Mouse (Mus musculus) fibroblast of lung, adult 2 months (primary cell): ENCODE results near the gene Zbtb49.
A peak's percentile ranks its signal among the peaks of the same experiment; 100 is the strongest.

Experiments used
- DNase-seq: peaks from one replicate; pipeline ENCODE4 v3.0.0-alpha.2; 2011; ENCODE audit warnings: low read depth

Gene Zbtb49

GRCm38 (mm10) chr5:38220328-38220912 is at the start of gene Zbtb49, which contains the start of gene Lyar:
Zbtb49 (minus strand) TSS chr5:38220457.
Lyar (plus strand) TSS chr5:38220470.
- peak; percentile 57 for DNase-seq

GRCm38 (mm10) chr5:38260107-38260682 is 39.9 kb upstream of the Zbtb49 start, which contains the start of gene Tmem128:
Tmem128 (plus strand) TSS chr5:38260185.
- peak; percentile 20 for DNase-seq

GRCm38 (mm10) chr5:38259455-38260106 is 39.3 kb upstream of the Zbtb49 start:
- no peak for DNase-seq

- DNase-seq, result no peak
Observed at GRCm38 (mm10) chr5:38258773-38259146, 38.5 kb upstream of the Zbtb49 start.

- no peak for DNase-seq
Observed at GRCm38 (mm10) chr5:38258034-38258772, 37.9 kb upstream of the Zbtb49 start.

GRCm38 (mm10) chr5:38256551-38256950 is 36.3 kb upstream of the Zbtb49 start:
- DNase-seq, result no peak

GRCm38 (mm10) chr5:38255644-38256043 is 35.4 kb upstream of the Zbtb49 start:
- DNase-seq, result no peak

- DNase-seq, result no peak
Observed at GRCm38 (mm10) chr5:38255195-38255594, 34.9 kb upstream of the Zbtb49 start.

GRCm38 (mm10) chr5:38241966-38242365 is 21.7 kb upstream of the Zbtb49 start:
- DNase-seq, result no peak

- DNase-seq, result no peak
Observed at GRCm38 (mm10) chr5:38241473-38241834, 21.2 kb upstream of the Zbtb49 start.

GRCm38 (mm10) chr5:38240727-38241472 is 20.6 kb upstream of the Zbtb49 start:
- DNase-seq, result no peak

- DNase-seq, result no peak
Observed at GRCm38 (mm10) chr5:38236627-38237026, 16.4 kb upstream of the Zbtb49 start.

- peak; percentile 0 for DNase-seq
Observed at GRCm38 (mm10) chr5:38235422-38235821, 15.2 kb upstream of the Zbtb49 start.

- no peak for DNase-seq
Observed at GRCm38 (mm10) chr5:38219771-38220307, 418 bp downstream of the Zbtb49 start.

GRCm38 (mm10) chr5:38213009-38213408 is 7.2 kb downstream of the Zbtb49 start:
- DNase-seq, result no peak

- DNase-seq, result no peak
Observed at GRCm38 (mm10) chr5:38211691-38212090, 8.6 kb downstream of the Zbtb49 start.

GRCm38 (mm10) chr5:38208985-38209384 is 11.3 kb downstream of the Zbtb49 start:
- no peak for DNase-seq

- DNase-seq, result no peak
Observed at GRCm38 (mm10) chr5:38205303-38205726, 14.9 kb downstream of the Zbtb49 start.

GRCm38 (mm10) chr5:38199686-38200085 is 20.6 kb downstream of the Zbtb49 start:
- no peak for DNase-seq

- peak; percentile 72 for DNase-seq
Observed at GRCm38 (mm10) chr5:38197482-38197823, 22.8 kb downstream of the Zbtb49 start.

GRCm38 (mm10) chr5:38196821-38197481 is 23.3 kb downstream of the Zbtb49 start:
- DNase-seq, result no peak
